Mouse (Mus musculus): Measurements from ENCODE around the gene Ugt1a6a.

- TF ChIP-seq POLR2A (IDR thresholded peaks at IDR 0.05; ENCODE audit: low read depth, low read length) (no peak), CTCF (IDR thresholded peaks at IDR 0.05; ENCODE audit: extremely low read depth, insufficient read length, insufficient replicate concordance, low read depth, low read length) (no peak)
These were observed 118.5 kb downstream of the Ugt1a6a start for GRCm38 (mm10) chr1:88253106-88253505.

Measured in small intestine, adult 2 months (tissue).